Mouse (Mus musculus) kidney, embryonic 16.5 days (tissue): ENCODE results near the gene Car10. TPM values are rescaled to one million over a fixed set of nuclear protein-coding genes. Genes with fewer than 3 reads are reported as not detected.

Experiments used
- ATAC-seq: fragments of 200-750 bp; cut with Nextera tagmentation; 2 replicates; pipeline ENCODE4 v1.8.0; 2017; ENCODE audit warnings: moderate TSS enrichment; ENCODE audit not compliant: low FRiP score, low TSS enrichment
- H3K27ac ChIP-seq: fragments of 300-500 bp; sonication (generic); 2 replicates; pipeline ENCODE4 v1.5.1; 2014; ENCODE audit warnings: low read length
- H3K27me3 ChIP-seq: fragments of 300-500 bp; sonication (generic); 2 replicates; pipeline ENCODE4 v1.6.1; 2014; ENCODE audit warnings: low read length, control low read depth, mixed read lengths; ENCODE audit not compliant: insufficient read depth
- H3K36me3 ChIP-seq: fragments of 300-500 bp; sonication (generic); 2 replicates; pipeline ENCODE4 v1.6.1; 2014; ENCODE audit warnings: low read length, control low read depth, mixed read lengths; ENCODE audit not compliant: insufficient read depth
- H3K4me1 ChIP-seq: fragments of 300-500 bp; sonication (generic); 2 replicates; pipeline ENCODE4 v1.6.1; 2014; ENCODE audit warnings: low read length, control low read depth, mixed read lengths; ENCODE audit not compliant: insufficient read depth
- H3K4me2 ChIP-seq: fragments of 300-500 bp; sonication (generic); replicated peaks from 2 replicates; pipeline ENCODE4 v1.6.1; 2014; ENCODE audit warnings: low read depth, low read length
- H3K4me3 ChIP-seq: fragments of 300-500 bp; sonication (generic); 2 replicates; pipeline ENCODE4 v1.5.1; 2014; ENCODE audit warnings: mild to moderate bottlenecking, low read length
- H3K9ac ChIP-seq: fragments of 300-500 bp; sonication (generic); replicated peaks from 2 replicates; pipeline ENCODE4 v1.6.1; 2014; ENCODE audit warnings: low read length
- H3K9me3 ChIP-seq: fragments of 300-500 bp; sonication (generic); 2 replicates; pipeline ENCODE4 v1.6.1; 2016; ENCODE audit warnings: low read length, control low read depth
- WGBS: fragments of 180-500 bp; shearing (Covaris S2); extraction: QIAGEN DNeasy Blood & Tissue Kit; methylation state at CpG from one replicate; pipeline ENCODE4 v1.1.7; 2014; 5-methylcytosine and 5-hydroxymethylcytosine counted together
- polyA plus RNA-seq: library from polyadenylated mRNA; unstranded; fragments of >200 nt; fragmentation: Nextera tagmentation; extraction: Ambion mirVana; gene quantifications from 2 replicates; pipeline ENCODE4 v1.2.1, GENCODE M21; 2015

The Car10 gene
- polyA plus RNA-seq, 1 experiment from 2014 or later, result 0.22 TPM

GRCm38 (mm10) chr11:93144544-93144943 lies 46.7 kb downstream of the Car10 start:
- Histone ChIP-seq H3K9ac (no peak overlapping the region), H3K36me3 (no peaks in the 10 kb centered on the region), H3K9me3 (no peaks in the 10 kb centered on the region), H3K27me3 (no peaks in the 10 kb centered on the region), H3K27ac (no peak overlapping the region), H3K4me3 (no peak overlapping the region), H3K4me2 (no peak overlapping the region), H3K4me1 (no peaks in the 10 kb centered on the region)
- no peak for ATAC-seq
- 10% methylated on average over 2 of the region's 2 CpGs for WGBS

- Histone ChIP-seq H3K4me1 (no peaks in the 10 kb centered on the region), H3K4me2 (no peak overlapping the region)
- WGBS, result 49% methylated on average over 3 of the region's 3 CpGs
Measured at GRCm38 (mm10) chr11:93154910-93155309, 57.1 kb downstream of the Car10 start.

DNA sequence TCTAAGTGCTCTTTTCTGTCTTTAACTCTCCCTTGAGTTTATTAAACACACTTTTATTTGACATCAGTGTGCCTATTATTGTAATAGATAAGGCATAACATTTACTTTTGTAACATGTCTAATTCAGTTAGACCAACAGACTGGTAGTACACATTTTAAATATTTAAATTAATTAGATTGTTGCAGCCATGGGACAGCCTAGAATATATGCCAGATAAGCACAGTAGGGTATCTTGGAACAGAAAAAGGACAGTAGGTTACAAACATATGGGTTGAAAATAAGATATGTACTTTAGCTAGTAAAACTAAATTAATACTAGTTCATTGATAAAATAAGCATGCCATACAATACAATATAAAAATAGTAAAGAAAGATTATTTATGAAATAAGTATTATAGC lies 74.6 kb downstream of the Car10 start:
- H3K27ac ChIP-seq, result no peak overlapping the region
- H3K36me3 ChIP-seq, result no peaks in the 10 kb centered on the region
- no peaks in the 10 kb centered on the region for H3K4me1 ChIP-seq
- no peak overlapping the region for H3K4me2 ChIP-seq
- ATAC-seq, result no peak
- H3K27me3 ChIP-seq, result no peaks in the 10 kb centered on the region
- no peak overlapping the region for H3K9ac ChIP-seq
- H3K4me3 ChIP-seq, result no peak overlapping the region
- H3K9me3 ChIP-seq, result no peaks in the 10 kb centered on the region

More at GRCm38 (mm10) chr11:93154910-93155309, 57.1 kb downstream of the Car10 start:
- no peak overlapping the region for H3K27ac ChIP-seq
- H3K27me3 ChIP-seq, result no peaks in the 10 kb centered on the region
- H3K9me3 ChIP-seq, result no peaks in the 10 kb centered on the region
- no peak overlapping the region for H3K4me3 ChIP-seq
- H3K36me3 ChIP-seq, result no peaks in the 10 kb centered on the region
- no peak for ATAC-seq
- H3K9ac ChIP-seq, result no peak overlapping the region

DNA sequence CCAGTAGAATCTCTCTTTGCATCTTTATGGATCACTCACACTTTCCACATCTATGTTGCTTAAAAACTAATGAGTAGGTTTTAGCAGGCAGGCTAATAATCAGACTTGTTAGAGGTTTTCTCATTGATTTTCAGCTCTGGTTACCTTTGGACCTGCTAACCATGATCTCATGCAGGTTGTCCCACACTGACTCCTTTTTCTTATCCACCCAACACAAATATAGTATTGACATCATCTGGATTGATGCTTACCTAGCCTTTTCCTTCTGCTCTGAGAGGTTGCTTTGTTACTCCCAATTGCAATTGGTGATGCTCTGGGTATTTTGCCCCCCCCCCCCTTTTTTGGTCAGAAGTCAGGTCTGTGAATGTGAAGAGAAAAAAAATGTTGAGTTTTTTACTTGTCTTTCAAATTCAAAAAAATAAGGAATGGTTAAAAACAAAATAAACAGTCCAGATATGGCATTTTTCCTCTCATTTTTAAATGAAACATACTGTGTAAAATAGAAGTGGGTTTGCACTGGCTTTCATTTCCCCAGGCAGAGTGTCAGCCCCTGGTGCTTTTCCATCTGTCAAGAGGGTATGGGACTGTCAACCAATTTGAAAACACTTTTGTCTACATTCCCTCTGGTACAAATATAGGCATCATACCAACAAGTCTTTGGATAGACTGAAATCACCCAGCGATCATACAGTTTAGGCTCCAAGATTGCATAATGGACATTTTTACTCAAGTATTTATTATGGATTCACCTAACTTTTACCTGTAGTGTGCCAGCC lies 75.9 kb downstream of the Car10 start:
- Histone ChIP-seq H3K9me3 (no peaks in the 10 kb centered on the region), H3K36me3 (no peaks in the 10 kb centered on the region), H3K27me3 (no peaks in the 10 kb centered on the region), H3K4me3 (no peak overlapping the region), H3K9ac (no peak overlapping the region), H3K4me1 (no peaks in the 10 kb centered on the region), H3K4me2 (no peak overlapping the region), H3K27ac (no peak overlapping the region)
- 95% methylated on average over 1 of the region's 1 CpGs for WGBS
- no peak for ATAC-seq

GRCm38 (mm10) chr11:93185477-93185876 lies 87.6 kb downstream of the Car10 start:
- Histone ChIP-seq H3K27me3 (no peaks in the 10 kb centered on the region), H3K36me3 (no peaks in the 10 kb centered on the region), H3K9me3 (no peaks in the 10 kb centered on the region), H3K4me3 (no peak overlapping the region), H3K27ac (no peak overlapping the region), H3K4me1 (no peaks in the 10 kb centered on the region), H3K9ac (no peak overlapping the region), H3K4me2 (no peak overlapping the region)
- no peak for ATAC-seq
- 61% methylated on average over 4 of the region's 4 CpGs for WGBS

DNA sequence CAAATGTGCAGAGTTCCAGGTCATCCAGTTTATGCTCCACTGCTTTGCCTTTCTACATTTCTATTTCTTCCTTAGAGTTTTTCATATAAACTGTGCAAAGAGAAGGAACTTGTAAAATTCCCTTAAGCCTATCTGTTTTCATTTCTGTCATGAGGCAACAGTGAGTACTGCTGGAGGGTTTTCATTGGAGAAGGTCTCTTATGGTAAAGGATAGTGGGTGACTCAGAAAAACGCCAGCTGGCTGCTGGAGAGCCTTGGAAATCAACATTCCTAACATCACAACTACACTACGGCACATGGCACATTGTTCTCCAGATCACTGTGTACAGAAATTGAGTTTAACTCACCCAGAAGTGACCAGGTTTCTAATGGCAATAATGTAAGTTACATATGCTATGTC lies 88.3 kb downstream of the Car10 start:
- no peak for ATAC-seq
- H3K4me3 ChIP-seq, result no peak overlapping the region
- no peak overlapping the region for H3K9ac ChIP-seq
- no peaks in the 10 kb centered on the region for H3K4me1 ChIP-seq
- H3K9me3 ChIP-seq, result no peaks in the 10 kb centered on the region
- 81% methylated on average over 2 of the region's 2 CpGs for WGBS
- H3K27me3 ChIP-seq, result no peaks in the 10 kb centered on the region
- no peak overlapping the region for H3K27ac ChIP-seq
- H3K36me3 ChIP-seq, result no peaks in the 10 kb centered on the region
- no peak overlapping the region for H3K4me2 ChIP-seq

DNA sequence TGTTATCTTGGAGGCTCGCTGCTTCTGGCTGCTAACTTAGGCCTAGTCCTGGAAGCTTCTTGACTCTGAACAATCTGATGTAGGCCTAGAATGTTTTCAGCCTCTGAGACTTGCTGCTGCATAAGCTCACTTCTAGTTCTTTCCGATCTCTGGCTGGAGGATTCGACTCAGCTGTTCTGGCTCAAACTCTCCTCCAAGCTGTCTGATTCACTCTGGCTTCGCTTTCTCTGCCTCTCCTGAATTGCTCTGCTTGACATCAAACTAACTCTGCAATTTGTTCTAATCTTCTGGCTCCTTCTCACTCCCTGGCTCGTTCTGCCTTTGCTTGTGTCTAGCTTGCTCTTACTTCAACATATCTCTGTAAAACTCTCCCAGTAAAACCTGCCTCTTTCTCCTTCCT lies 90.8 kb downstream of the Car10 start:
- no peak overlapping the region for H3K27ac ChIP-seq
- no peaks in the 10 kb centered on the region for H3K9me3 ChIP-seq
- H3K27me3 ChIP-seq, result no peaks in the 10 kb centered on the region
- no peak for ATAC-seq
- WGBS, result 76% methylated on average over 5 of the region's 5 CpGs
- no peak overlapping the region for H3K4me3 ChIP-seq
- H3K4me2 ChIP-seq, result no peak overlapping the region
- no peak overlapping the region for H3K9ac ChIP-seq
- no peaks in the 10 kb centered on the region for H3K4me1 ChIP-seq
- H3K36me3 ChIP-seq, result no peaks in the 10 kb centered on the region

- H3K9ac ChIP-seq, result no peak overlapping the region
- H3K4me3 ChIP-seq, result no peak overlapping the region
- H3K9me3 ChIP-seq, result no peaks in the 10 kb centered on the region
- no peaks in the 10 kb centered on the region for H3K4me1 ChIP-seq
- no peak overlapping the region for H3K4me2 ChIP-seq
- no peak for ATAC-seq
- no peaks in the 10 kb centered on the region for H3K36me3 ChIP-seq
- no peak overlapping the region for H3K27ac ChIP-seq
- H3K27me3 ChIP-seq, result no peaks in the 10 kb centered on the region
- 83% methylated on average over 3 of the region's 3 CpGs for WGBS
Measured at GRCm38 (mm10) chr11:93200046-93200445, 102.2 kb downstream of the Car10 start.

GRCm38 (mm10) chr11:93217457-93217856 lies 119.6 kb downstream of the Car10 start:
- Histone ChIP-seq H3K36me3 (no peaks in the 10 kb centered on the region), H3K27ac (no peak overlapping the region), H3K4me2 (no peak overlapping the region), H3K4me1 (no peaks in the 10 kb centered on the region), H3K9ac (no peak overlapping the region), H3K9me3 (peaks cover 2% of the 10 kb centered on the region; the same call in 1 of the 2 replicates), H3K27me3 (no peaks in the 10 kb centered on the region), H3K4me3 (no peak overlapping the region)
- no peak for ATAC-seq

DNA sequence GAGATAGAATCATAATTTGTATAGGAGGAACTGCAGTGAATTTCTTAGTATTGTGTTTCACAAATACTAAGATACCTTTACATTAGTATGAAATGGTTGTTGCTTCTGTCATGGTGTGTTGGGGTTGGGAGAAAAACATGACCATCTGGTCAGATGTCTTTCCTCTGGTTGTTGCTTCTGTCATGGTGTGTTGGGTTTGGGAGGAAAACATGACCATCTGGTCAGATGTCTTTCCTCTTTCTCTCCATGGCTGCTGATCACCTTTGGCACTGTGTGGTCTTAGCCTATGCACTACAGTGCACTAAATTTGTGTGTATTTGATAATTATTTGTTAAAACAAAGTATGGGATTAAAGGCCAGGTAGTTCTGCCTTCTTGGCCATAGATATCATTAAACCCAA lies 132.2 kb downstream of the Car10 start:
- Histone ChIP-seq H3K27ac (no peak overlapping the region), H3K4me3 (no peak overlapping the region), H3K36me3 (no peaks in the 10 kb centered on the region), H3K9me3 (no peaks in the 10 kb centered on the region), H3K27me3 (no peaks in the 10 kb centered on the region), H3K4me2 (no peak overlapping the region), H3K9ac (no peak overlapping the region), H3K4me1 (no peaks in the 10 kb centered on the region)
- ATAC-seq, result no peak
